Mouse (Mus musculus): ENCODE measurements around the gene Gstk1.

- TF ChIP-seq ZC3H11A (IDR thresholded peaks at IDR 0.05; ENCODE audit: borderline replicate concordance, low read depth, low read length) (no peak), ZNF384 (IDR thresholded peaks at IDR 0.05; ENCODE audit: low read depth, low read length) (no peak)
These were observed 1.4 kb downstream of the Gstk1 start for GRCm38 (mm10) chr6:42247173-42247572.
